Mouse (Mus musculus) G1E (cell line): ENCODE data around the gene Olfr545.

ENCODE experiments used
- CTCF ChIP-seq: IDR thresholded peaks from 2 replicates; pipeline ENCODE4 v1.5.1; 2012; ENCODE audit warnings: low read depth, low read length, inconsistent platforms, mixed read lengths
- GATA1 ChIP-seq: IDR thresholded peaks from 2 replicates; pipeline ENCODE4 v1.6.1; 2012; ENCODE audit warnings: borderline replicate concordance, low read length, inconsistent platforms, mixed read lengths

DNA sequence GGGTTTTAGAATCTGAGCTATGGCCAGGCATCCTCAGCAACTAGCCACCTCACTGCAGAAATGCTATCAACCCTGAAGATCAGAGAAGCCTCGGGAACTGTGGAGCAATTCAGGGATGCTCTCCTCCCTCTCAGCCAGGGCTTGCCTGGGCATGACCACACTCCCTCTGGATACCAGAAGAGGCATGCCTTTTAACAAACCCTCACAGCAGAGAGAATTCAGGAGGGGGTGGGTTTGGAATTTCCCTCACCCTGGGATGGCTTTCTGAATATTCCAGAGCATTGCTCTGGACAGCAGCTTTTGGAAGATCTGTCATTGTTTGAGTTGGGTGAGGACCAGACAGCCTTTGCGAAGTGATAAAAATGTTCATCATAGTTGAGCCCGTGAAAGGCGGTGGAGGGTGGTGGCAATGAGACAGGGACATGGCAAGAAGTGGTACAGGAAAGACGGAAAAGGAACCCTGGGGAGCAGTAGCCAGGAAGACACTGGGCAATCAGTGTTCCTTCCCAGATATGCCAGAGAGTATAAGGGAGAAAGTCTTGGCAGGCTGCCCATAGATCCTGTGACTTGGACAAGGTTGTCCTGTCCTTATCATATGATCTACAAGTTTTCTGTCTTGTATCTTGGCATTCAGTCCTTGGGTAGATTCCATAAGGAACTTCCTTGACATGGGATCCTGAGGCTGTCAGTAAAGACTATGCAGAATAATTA lies 19.9 kb downstream of the Olfr545 start:
- no peak for TF ChIP-seq CTCF
- TF ChIP-seq GATA1, result no peak
